Mouse (Mus musculus) testis, postnatal 14 days (tissue): ENCODE measurements around the gene Fmo6.

ENCODE experiments used
- DNase-seq: peaks from one replicate; pipeline ENCODE4 v3.0.0; 2021; ENCODE audit warnings: low spot score

The Fmo6 gene

GRCm38 (mm10) chr1:162937415-162937814 is at the start of gene Fmo6:
Gene Fmo6, minus strand, starts transcription at chr1:162937515.
- no peak for DNase-seq

- DNase-seq = no peak
Measured at GRCm38 (mm10) chr1:162986777-162987176, 49.5 kb upstream of the Fmo6 start.

- DNase-seq = no peak
Measured at GRCm38 (mm10) chr1:162986121-162986748, 48.9 kb upstream of the Fmo6 start.

DNA sequence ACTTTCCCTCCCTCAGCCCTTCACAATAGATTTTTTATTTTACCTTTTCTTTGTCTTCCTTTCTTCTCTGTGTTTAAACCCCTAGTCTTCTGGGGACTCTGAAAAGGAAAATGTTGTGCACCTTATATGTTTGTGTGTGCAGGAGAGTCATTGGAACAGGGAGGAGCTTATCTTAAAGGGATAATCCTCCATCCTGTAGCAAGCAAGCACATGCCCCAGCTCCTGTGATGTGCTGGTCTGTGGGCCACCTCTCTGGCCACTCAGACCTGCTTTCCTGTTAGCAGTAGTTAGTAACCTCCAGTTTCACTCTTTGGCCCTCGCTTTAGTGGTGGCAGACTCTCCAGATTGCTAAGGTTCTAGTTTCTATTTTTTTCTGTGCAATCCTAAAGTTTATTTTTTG is 47.1 kb upstream of the Fmo6 start, which contains the start of gene Fmo3:
Gene Fmo3 (minus strand): TSS at position 101 of the 400 bp plus-strand sequence.
- DNase-seq = no peak

GRCm38 (mm10) chr1:162963556-162963955 is 26.2 kb upstream of the Fmo6 start:
- DNase-seq = no peak

DNA sequence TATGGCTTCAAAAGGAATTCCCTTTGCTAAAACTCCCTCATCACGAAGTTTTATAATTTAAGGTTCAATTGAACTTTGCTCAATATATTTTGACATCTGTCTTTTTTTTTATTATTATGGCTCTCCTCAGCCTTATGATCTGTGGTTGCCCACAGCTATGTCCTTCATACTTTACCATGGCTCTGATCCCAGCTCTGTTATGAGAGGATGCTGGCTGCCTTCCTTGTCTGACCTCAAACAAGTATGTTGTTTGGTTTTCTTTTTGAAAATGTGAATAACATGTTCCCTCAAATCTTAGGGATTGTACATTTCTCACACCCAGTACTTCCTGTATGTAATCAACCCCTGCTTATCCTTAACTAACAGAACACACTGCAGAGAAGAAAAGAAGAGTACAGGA is 20.1 kb upstream of the Fmo6 start:
- DNase-seq = no peak

GRCm38 (mm10) chr1:162953079-162953478 is 15.8 kb upstream of the Fmo6 start:
- no peak for DNase-seq

GRCm38 (mm10) chr1:162949763-162950162 is 12.4 kb upstream of the Fmo6 start:
- no peak for DNase-seq

DNA sequence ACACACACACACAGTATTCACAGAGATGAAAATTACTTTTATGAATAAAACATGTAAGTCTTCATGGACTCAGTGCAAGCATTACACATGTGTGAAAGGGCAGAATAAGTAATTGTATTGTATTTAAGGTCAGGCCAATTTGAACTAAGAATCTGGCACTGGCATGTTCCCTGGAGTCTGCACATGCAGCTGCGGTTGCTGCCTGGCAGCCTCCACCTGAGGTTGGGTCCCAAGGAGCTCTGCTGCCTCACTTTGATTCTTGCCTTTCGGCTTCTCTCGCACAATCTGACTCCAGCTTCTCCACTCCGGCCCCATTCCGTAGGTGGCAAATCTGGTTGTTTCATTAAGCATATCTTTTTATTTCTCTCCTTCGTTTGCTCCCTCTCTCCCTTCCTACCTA is 10.6 kb upstream of the Fmo6 start:
- no peak for DNase-seq

DNA sequence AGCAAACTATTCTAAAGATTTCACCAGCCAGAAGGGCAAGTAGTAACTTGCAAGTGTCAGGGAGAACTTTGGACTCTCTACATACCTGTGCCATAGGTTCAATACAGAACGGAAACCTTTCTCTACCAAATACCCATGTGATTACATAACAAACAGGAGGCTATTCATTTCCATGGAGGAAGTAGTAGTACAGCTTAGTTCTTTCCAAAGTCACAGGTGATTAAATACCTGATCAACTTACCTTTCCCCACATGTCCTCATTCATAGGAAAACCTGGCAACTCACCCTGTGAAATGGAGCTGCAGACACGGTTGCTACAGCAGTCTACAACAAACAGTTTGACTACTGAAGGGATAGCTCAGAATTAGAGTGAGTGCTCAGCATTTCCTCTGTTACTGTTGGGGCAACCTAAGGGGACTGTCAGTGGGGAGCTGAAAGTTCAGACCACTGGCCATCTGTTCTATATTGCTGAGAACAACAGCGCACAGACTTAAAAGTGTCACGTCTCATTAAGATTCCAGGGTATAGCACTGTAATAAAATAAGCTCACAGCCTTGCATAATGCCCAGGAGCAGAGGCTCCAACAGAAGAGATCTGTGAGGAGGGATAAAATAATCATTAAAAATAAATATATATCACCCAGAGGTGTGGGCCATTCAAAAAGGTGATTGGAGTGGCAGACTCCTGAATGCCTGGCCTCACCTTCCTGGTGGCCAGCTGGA is 9.7 kb upstream of the Fmo6 start:
- DNase-seq = no peak

GRCm38 (mm10) chr1:162943700-162944099 is 6.4 kb upstream of the Fmo6 start:
- no peak for DNase-seq

DNA sequence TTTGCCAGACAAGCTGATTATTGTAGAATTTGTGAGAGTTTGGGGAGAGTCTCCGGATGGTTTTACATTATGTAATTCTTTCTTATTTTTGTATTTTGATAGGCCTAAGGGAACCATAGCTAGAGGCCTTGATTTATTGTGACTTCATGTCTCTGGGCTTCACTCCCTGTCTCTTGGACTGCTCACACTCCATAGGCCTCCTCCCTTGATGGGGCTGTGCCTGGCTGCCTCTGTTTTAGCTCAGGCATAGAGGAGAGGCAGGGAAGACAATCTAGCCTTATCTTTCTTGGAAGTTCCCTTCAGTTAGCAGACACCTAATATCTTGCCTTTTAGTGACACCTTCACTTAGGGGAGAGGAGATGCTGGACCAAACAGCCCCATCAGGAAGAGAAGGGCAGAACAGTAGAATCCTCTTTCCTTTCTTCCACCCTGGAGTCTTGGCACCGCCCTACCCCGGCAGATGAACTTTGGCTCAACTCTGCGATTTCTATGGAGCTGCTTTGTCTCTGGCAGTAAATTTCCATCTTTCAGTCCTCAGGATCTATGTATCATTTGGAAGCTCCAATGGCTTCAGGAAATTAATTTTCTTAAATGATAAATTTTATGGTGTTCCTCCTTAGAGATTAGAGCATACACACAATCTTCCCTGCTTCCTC is 1.5 kb upstream of the Fmo6 start:
- no peak for DNase-seq

DNA sequence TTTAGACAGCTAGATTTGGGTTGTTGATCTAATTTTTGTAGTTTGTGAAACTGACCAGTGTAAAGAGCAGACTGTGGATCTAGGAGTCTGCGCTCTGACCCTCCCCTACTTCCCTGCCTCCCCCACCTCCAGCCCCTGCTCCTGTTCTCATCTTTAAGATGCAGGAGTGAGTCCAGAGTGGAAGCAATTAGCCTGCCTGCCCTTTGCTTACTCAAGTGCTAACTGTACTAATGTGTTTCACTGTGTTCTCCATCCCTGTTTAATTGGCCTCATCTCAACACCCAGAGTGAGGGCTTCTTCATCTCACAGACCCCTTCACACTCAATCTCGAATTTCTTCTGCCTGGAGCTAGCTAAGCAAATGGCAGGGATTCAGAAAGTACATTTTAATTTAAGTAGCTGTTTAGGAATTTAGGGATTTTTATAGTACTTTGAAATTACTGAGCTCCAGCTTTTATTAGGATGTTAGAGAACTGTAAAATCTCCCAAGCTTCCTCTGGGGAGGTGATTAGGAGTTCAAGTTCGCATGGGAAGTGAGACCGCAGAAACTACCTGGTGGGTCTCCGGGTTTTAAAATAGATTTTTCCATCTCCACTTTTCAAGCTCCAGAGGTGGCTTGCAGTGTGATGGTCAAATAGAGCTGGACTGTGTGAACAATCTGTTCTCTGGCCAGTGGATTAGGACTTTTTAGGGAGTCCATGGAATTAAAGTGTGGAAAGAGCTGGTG is 818 bp upstream of the Fmo6 start:
- DNase-seq = peak; percentile 8

DNA sequence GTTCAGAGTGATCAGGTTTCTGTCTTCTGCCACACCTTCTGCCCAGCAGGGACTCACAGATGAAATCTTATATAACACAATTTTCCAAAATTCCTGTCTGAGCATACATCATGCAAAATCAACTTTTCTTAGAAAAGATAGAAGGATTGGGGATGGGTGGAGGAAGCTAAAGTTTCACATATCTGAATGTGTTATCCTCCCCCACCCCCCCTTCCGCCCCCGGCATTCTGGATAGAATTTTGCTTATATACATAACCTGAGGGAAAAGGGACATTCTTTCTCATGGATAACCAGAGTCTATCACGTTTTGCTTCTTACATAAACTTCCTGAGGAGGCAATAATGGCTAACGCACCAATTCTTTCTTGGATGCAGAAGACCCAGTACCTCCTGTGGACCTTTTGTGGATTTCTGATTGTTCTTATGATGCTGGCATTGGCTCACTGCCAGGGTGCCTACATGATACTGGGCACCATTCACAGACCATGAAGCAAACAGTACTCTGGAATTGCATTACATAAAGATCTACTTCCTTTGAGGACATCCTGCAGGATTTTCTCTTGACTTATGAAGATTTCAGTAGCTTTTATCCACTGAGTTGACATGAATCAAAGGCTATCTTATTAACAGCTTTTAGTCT is 2.8 kb downstream of the Fmo6 start:
- DNase-seq = no peak

DNA sequence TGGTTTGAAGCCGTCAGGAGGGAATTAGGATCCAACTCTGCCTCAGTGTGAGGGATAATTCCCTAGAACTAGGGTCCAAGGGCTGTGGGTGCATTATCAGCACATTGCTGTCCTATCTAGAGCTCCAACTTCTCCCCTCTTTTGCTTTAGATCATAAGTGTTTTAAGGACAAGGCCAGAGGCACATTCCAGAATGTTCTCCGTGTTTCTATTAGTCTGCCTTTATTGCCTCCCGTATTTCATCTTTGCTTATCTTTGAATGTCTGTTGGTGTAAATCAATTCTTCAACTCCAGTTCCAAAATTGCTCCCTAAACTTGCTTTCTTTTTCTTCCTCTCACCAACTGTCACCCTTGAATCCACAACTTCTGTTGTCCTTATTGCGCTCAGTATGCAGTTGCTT is 4.9 kb downstream of the Fmo6 start:
- no peak for DNase-seq

- DNase-seq = no peak
Measured at GRCm38 (mm10) chr1:162931880-162932279, 5.4 kb downstream of the Fmo6 start.

- no peak for DNase-seq
Measured at GRCm38 (mm10) chr1:162931310-162931875, 5.9 kb downstream of the Fmo6 start.

DNA sequence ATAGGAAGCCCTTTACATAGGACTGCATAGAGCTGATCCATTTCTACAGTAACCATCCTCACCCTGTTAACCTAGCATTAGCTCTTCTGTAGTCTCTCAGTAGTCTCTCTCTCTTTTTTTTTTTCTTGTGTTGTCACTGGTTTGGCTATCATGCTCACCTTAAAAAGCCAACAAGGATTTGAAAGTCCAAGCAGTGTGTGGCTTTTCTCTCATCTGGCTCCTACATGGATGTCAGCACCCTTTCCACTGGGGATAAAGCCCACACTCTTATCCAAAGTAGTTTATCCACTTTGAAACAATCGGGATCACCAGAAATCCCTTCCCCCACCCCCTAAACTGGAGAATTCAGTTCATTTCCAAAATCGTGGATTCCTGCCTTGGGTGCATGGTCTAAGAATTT is 6.7 kb downstream of the Fmo6 start:
- no peak for DNase-seq

DNA sequence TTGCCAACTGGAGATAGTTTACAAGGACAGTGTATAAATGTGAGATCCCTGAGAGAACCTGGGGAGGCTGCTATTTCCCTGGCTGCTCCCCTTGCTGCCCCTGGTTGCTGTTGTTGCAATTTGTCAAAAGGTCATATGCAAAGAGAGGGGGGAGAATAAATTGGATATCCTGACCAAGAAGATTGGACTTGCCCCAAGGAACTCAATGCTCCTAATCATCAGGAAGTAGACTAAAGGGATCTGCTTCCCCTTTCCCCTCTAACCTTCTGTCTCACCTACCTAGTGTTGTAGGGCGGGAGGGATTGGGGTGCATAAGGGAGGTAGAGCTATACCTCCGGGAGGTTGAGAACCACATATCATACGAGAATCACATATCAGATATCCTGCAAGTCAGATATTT is 8.2 kb downstream of the Fmo6 start:
- DNase-seq = no peak

GRCm38 (mm10) chr1:162925121-162925520 is 12.2 kb downstream of the Fmo6 start:
- no peak for DNase-seq

GRCm38 (mm10) chr1:162916661-162917060 is 20.7 kb downstream of the Fmo6 start:
- no peak for DNase-seq
